Mouse (Mus musculus): ENCODE results near the gene Abca7. TPM values are rescaled to one million over a fixed set of nuclear protein-coding genes. Genes with fewer than 3 reads are reported as not detected.

Abca7 gene
- polyA plus RNA-seq, 1 experiment from 2014 or later, result 2.6 TPM

DNA sequence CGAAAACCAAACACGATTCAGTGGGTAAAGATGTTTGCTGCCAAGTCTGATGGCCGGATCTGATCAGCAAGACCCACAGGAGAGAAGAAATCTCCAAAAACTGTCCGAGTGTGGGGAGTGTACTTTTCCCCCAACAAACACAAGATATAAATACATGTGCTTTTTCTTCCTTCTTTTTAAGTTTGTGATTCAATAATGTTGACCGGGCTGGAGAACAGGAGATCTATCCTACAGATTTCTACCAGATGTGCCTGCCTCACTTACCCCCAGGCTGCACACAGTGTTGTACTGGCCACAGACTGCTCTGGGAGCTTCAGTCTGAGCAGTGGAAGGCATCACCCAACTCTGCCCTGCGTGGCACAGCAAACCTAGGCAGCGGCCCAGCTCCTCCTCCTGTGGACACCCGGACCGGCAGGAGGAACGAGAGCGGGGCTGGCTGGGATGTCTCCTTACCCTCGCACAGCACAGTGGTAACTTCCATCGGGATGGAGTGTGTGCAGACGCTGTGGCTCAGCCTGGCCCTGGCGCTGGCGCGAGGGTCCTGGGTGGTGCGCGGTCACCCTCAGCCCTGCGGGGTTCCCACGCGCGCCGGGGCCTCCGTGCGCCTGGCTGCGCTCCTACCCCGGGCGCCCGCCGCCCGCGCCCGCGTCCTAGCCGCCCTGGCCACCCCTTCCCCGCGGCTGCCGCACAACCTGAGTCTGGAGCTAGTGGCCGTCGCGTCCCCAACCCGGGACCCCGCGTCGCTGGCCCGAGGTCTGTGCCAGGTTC, 25.7 kb upstream of the Abca7 start, which contains the start of gene Grin3b:
Gene Grin3b (plus strand): TSS at position 301 of the 768 bp plus-strand sequence.
- TF ChIP-seq EP300 (optimal IDR thresholded peaks at IDR 0.05) (no peak), CTCF (IDR thresholded peaks at IDR 0.05; ENCODE audit: low read depth) (no peak)
- Histone ChIP-seq H3K36me3 (ENCODE audit: control insufficient read depth, insufficient read depth, low read length) (peaks cover 16% of the 10 kb centered on the region), H3K4me2 (replicated peaks; ENCODE audit: low read depth) (peak within 1 kb of the TSS; percentile 64), H3K4me1 (replicated peaks; ENCODE audit: control insufficient read depth, insufficient read depth) (no peaks in the 10 kb centered on the region), H3K4me3 (ENCODE audit: low read depth, low read length) (peak within 1 kb of the TSS; percentile 36), H3K9ac (ENCODE audit: low read length) (peak within 1 kb of the TSS; percentile 47), H3K9me3 (ENCODE audit: control insufficient read depth, low read length) (no peaks in the 10 kb centered on the region), H3K27ac (replicated peaks) (no peak within 1 kb of the TSS), H3K27me3 (ENCODE audit: control insufficient read depth, insufficient read depth, low read length) (no peaks in the 10 kb centered on the region)
- peak; percentile 11; the same call in 1 of the 2 replicates for ATAC-seq (ENCODE audit: low FRiP score, low TSS enrichment)
- DNase-seq (ENCODE audit: low spot score), result no peak
- 6% methylated on average over 38 of the region's 47 CpGs for WGBS

DNA sequence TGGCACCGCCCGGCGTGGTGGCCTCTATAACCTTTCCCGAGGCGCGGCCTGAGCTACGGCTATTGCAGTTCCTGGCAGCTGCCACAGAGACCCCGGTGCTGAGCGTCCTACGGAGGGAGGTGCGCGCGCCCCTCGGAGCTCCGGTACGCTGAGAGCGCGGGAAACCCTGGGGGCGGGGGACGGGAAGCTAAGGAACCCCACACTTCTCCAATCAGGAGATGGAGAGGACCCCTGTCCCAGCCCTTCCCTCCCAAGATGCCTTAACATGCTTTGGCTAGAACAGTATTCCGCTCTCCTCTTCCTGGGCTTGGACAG, 25.2 kb upstream of the Abca7 start:
- WGBS, result 4% methylated on average over 21 of the region's 21 CpGs
- Histone ChIP-seq H3K9ac (ENCODE audit: low read length) (peak overlapping the region; percentile 47), H3K4me2 (replicated peaks; ENCODE audit: low read depth) (peak overlapping the region; percentile 64), H3K36me3 (ENCODE audit: control insufficient read depth, insufficient read depth, low read length) (peaks cover 16% of the 10 kb centered on the region), H3K4me3 (ENCODE audit: low read depth, low read length) (peak overlapping the region; percentile 36), H3K27ac (replicated peaks) (no peak overlapping the region), H3K27me3 (ENCODE audit: control insufficient read depth, insufficient read depth, low read length) (no peaks in the 10 kb centered on the region), H3K9me3 (ENCODE audit: control insufficient read depth, low read length) (no peaks in the 10 kb centered on the region), H3K4me1 (replicated peaks; ENCODE audit: control insufficient read depth, insufficient read depth) (no peaks in the 10 kb centered on the region)
- TF ChIP-seq CTCF (IDR thresholded peaks at IDR 0.05; ENCODE audit: low read depth) (no peak), EP300 (optimal IDR thresholded peaks at IDR 0.05) (no peak)
- no peak for DNase-seq (ENCODE audit: low spot score)
- no peak for ATAC-seq (ENCODE audit: low FRiP score, low TSS enrichment)

DNA sequence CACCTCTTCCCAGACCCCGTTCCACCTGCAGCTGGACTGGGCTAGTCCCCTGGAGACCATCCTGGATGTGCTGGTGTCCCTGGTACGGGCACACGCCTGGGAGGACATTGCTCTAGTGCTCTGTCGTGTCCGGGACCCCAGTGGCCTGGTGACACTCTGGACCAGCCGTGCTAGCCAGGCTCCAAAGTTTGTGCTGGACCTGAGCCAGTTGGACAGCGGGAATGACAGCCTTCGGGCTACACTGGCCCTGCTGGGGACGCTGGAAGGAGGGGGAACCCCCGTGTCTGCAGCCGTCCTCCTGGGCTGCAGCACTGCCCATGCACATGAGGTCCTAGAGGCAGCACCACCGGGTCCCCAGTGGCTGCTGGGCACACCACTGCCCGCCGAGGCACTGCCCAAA, 23.5 kb upstream of the Abca7 start:
- Histone ChIP-seq H3K9ac (ENCODE audit: low read length) (no peak overlapping the region), H3K36me3 (ENCODE audit: control insufficient read depth, insufficient read depth, low read length) (peaks cover 25% of the 10 kb centered on the region), H3K4me3 (ENCODE audit: low read depth, low read length) (no peak overlapping the region), H3K4me1 (replicated peaks; ENCODE audit: control insufficient read depth, insufficient read depth) (no peaks in the 10 kb centered on the region), H3K4me2 (replicated peaks; ENCODE audit: low read depth) (no peak overlapping the region), H3K27me3 (ENCODE audit: control insufficient read depth, insufficient read depth, low read length) (no peaks in the 10 kb centered on the region), H3K27ac (replicated peaks) (no peak overlapping the region), H3K9me3 (ENCODE audit: control insufficient read depth, low read length) (no peaks in the 10 kb centered on the region)
- no peak for TF ChIP-seq EP300 (optimal IDR thresholded peaks at IDR 0.05)
- TF ChIP-seq CTCF (IDR thresholded peaks at IDR 0.05; ENCODE audit: low read depth), result no peak
- WGBS, result 56% methylated on average over 13 of the region's 14 CpGs
- DNase-seq (ENCODE audit: low spot score) (no peak), ATAC-seq (ENCODE audit: low FRiP score, low TSS enrichment) (no peak)

- H3K27me3 ChIP-seq (ENCODE audit: control insufficient read depth, insufficient read depth, low read length), result no peaks in the 10 kb centered on the region
- no peak overlapping the region for H3K4me3 ChIP-seq (ENCODE audit: low read depth, low read length)
- H3K4me1 ChIP-seq (replicated peaks; ENCODE audit: control insufficient read depth, insufficient read depth), result no peaks in the 10 kb centered on the region
- TF ChIP-seq CTCF (IDR thresholded peaks at IDR 0.05; ENCODE audit: low read depth), result no peak
- H3K36me3 ChIP-seq (ENCODE audit: control insufficient read depth, insufficient read depth, low read length), result peaks cover 30% of the 10 kb centered on the region
- no peaks in the 10 kb centered on the region for H3K9me3 ChIP-seq (ENCODE audit: control insufficient read depth, low read length)
- H3K4me2 ChIP-seq (replicated peaks; ENCODE audit: low read depth), result no peak overlapping the region
- DNase-seq (ENCODE audit: low spot score), result no peak
- no peak overlapping the region for H3K27ac ChIP-seq (replicated peaks)
- 91% methylated on average over 21 of the region's 21 CpGs for WGBS
- ATAC-seq (ENCODE audit: low FRiP score, low TSS enrichment), result no peak
- no peak overlapping the region for H3K9ac ChIP-seq (ENCODE audit: low read length)
These were observed 22.2 kb upstream of the Abca7 start for GRCm38 (mm10) chr10:79974087-79974486.

GRCm38 (mm10) chr10:79974668-79975067, 21.6 kb upstream of the Abca7 start:
- no peak overlapping the region for H3K4me3 ChIP-seq (ENCODE audit: low read depth, low read length)
- no peak for DNase-seq (ENCODE audit: low spot score)
- ATAC-seq (ENCODE audit: low FRiP score, low TSS enrichment), result no peak
- H3K4me1 ChIP-seq (replicated peaks; ENCODE audit: control insufficient read depth, insufficient read depth), result no peaks in the 10 kb centered on the region
- H3K9me3 ChIP-seq (ENCODE audit: control insufficient read depth, low read length), result no peaks in the 10 kb centered on the region
- TF ChIP-seq EP300 (optimal IDR thresholded peaks at IDR 0.05) (no peak), CTCF (IDR thresholded peaks at IDR 0.05; ENCODE audit: low read depth) (no peak)
- H3K9ac ChIP-seq (ENCODE audit: low read length), result no peak overlapping the region
- H3K4me2 ChIP-seq (replicated peaks; ENCODE audit: low read depth), result no peak overlapping the region
- peaks cover 34% of the 10 kb centered on the region for H3K36me3 ChIP-seq (ENCODE audit: control insufficient read depth, insufficient read depth, low read length)
- H3K27me3 ChIP-seq (ENCODE audit: control insufficient read depth, insufficient read depth, low read length), result no peaks in the 10 kb centered on the region
- no peak overlapping the region for H3K27ac ChIP-seq (replicated peaks)
- WGBS, result 85% methylated on average over 8 of the region's 8 CpGs

- H3K4me2 ChIP-seq (replicated peaks; ENCODE audit: low read depth), result no peak overlapping the region
- H3K27ac ChIP-seq (replicated peaks), result no peak overlapping the region
- TF ChIP-seq EP300 (optimal IDR thresholded peaks at IDR 0.05) (no peak), CTCF (IDR thresholded peaks at IDR 0.05; ENCODE audit: low read depth) (no peak)
- no peak for ATAC-seq (ENCODE audit: low FRiP score, low TSS enrichment)
- H3K9ac ChIP-seq (ENCODE audit: low read length), result no peak overlapping the region
- WGBS, result 86% methylated on average over 27 of the region's 28 CpGs
- H3K4me1 ChIP-seq (replicated peaks; ENCODE audit: control insufficient read depth, insufficient read depth), result no peaks in the 10 kb centered on the region
- H3K9me3 ChIP-seq (ENCODE audit: control insufficient read depth, low read length), result no peaks in the 10 kb centered on the region
- no peak for DNase-seq (ENCODE audit: low spot score)
- H3K4me3 ChIP-seq (ENCODE audit: low read depth, low read length), result no peak overlapping the region
- no peaks in the 10 kb centered on the region for H3K27me3 ChIP-seq (ENCODE audit: control insufficient read depth, insufficient read depth, low read length)
- peaks cover 34% of the 10 kb centered on the region for H3K36me3 ChIP-seq (ENCODE audit: control insufficient read depth, insufficient read depth, low read length)
These were observed 20.1 kb upstream of the Abca7 start for GRCm38 (mm10) chr10:79976071-79976721.
